Mouse (Mus musculus): ENCODE results near the gene Sfxn5. TPM values are rescaled to one million over a fixed set of nuclear protein-coding genes. Genes with fewer than 3 reads are reported as not detected.

The Sfxn5 gene
- polyA plus RNA-seq, 2 experiments, result 5.8 to 6.6 TPM

DNA sequence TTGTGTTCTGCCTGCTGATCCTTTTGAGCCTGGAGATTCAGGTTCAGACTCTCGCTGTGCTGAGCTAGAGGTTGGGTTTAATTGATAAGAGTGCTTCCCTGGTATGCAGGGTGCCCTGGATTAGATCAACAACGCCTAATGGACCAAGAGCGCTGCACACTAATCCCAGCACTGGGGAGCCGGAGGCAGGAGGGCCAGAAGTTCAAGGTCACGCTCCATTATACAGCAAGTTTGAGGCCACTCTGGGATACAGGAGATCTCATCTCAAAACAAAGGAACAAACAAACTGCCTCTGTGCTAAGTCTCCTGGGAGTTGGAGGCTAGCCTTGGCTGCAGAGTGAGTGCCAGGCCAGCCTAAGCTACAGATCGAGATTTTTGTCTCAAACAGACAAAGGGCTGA, 77.6 kb downstream of the Sfxn5 start:
- Histone ChIP-seq H3K4me2 (replicated peaks; ENCODE audit: low read depth, low read length, severe bottlenecking) (no peak overlapping the region), H3K9ac (ENCODE audit: low read depth, low read length, severe bottlenecking) (no peak overlapping the region), H3K27ac (replicated peaks; ENCODE audit: low read depth, low read length) (no peak overlapping the region), H3K4me3 (replicated peaks; ENCODE audit: low read length) (no peak overlapping the region), H3K9me3 (ENCODE audit: control insufficient read depth, low read length) (no peaks in the 10 kb centered on the region), H3K36me3 (ENCODE audit: control insufficient read depth, insufficient read depth, low read length) (no peaks in the 10 kb centered on the region), H3K27me3 (ENCODE audit: control insufficient read depth, insufficient read depth, low read length) (no peaks in the 10 kb centered on the region), H3K4me1 (ENCODE audit: control insufficient read depth, insufficient read depth, low read length) (no peaks in the 10 kb centered on the region)
- 74% methylated on average over 6 of the region's 6 CpGs for WGBS
- no peak for TF ChIP-seq POLR2A (IDR thresholded peaks at IDR 0.05; ENCODE audit: borderline replicate concordance, extremely low read depth, insufficient read depth, insufficient read length)
- ATAC-seq (ENCODE audit: low FRiP score, low read depth), result no peak
- no peak for DNase-seq (ENCODE audit: low spot score)

DNA sequence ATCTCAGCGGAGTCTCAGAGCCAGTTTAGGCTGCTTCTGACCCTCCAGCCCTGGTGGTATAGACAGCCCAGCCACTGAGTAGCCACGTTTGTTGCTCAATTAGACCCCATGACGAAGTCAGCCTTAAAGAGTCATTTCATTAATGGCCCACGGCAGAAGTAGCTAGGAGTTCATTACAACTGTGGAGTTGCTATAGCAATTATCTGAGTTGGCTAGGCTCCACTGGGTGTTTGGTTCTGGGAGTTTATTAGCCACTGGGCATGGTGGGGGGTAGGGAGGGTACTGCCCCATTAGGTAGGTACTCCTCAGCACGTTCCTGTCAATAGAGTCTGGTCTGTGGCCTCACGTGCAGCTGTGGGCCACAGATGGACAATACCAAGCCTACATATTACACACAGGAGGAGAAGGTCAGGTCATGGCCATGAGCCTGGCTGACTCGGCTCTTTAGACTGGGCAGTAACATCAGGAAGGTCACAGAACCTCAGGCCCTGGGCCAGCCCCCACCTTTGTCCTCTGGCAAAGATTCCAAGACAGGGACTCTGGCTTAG, 79.2 kb downstream of the Sfxn5 start:
- DNase-seq (ENCODE audit: low spot score) (no peak), ATAC-seq (ENCODE audit: low FRiP score, low read depth) (no peak)
- Histone ChIP-seq H3K4me3 (replicated peaks; ENCODE audit: low read length) (no peak overlapping the region), H3K4me2 (replicated peaks; ENCODE audit: low read depth, low read length, severe bottlenecking) (no peak overlapping the region), H3K36me3 (ENCODE audit: control insufficient read depth, insufficient read depth, low read length) (no peaks in the 10 kb centered on the region), H3K27ac (replicated peaks; ENCODE audit: low read depth, low read length) (no peak overlapping the region), H3K9me3 (ENCODE audit: control insufficient read depth, low read length) (no peaks in the 10 kb centered on the region), H3K9ac (ENCODE audit: low read depth, low read length, severe bottlenecking) (no peak overlapping the region), H3K27me3 (ENCODE audit: control insufficient read depth, insufficient read depth, low read length) (no peaks in the 10 kb centered on the region), H3K4me1 (ENCODE audit: control insufficient read depth, insufficient read depth, low read length) (no peaks in the 10 kb centered on the region)
- 46% methylated on average over 7 of the region's 7 CpGs for whole genome bisulfite sequencing
- no peak for TF ChIP-seq POLR2A (IDR thresholded peaks at IDR 0.05; ENCODE audit: borderline replicate concordance, extremely low read depth, insufficient read depth, insufficient read length)

DNA sequence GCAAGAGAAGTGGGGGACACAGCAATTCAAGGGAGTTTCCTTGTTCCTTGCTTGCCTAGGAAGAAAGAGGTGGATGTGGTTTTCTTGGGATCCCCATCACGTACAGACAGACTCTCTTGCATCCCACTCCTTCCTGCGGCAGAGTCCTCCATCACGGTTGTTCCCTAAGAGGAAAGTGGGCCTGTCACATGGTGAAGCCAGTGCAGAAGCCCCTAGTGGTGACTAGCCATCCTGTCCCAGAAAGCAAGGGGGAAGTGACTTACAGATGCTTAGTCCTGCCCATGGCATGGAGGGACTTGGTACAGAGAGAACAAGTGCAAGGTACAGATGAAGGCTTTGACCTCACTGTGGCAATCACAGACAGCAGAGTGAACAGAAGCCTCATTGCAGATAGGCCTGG, 79.9 kb downstream of the Sfxn5 start:
- ATAC-seq (ENCODE audit: low FRiP score, low read depth) (no peak), DNase-seq (ENCODE audit: low spot score) (no peak)
- no peak overlapping the region for H3K9ac ChIP-seq (ENCODE audit: low read depth, low read length, severe bottlenecking)
- H3K36me3 ChIP-seq (ENCODE audit: control insufficient read depth, insufficient read depth, low read length), result no peaks in the 10 kb centered on the region
- H3K27ac ChIP-seq (replicated peaks; ENCODE audit: low read depth, low read length), result no peak overlapping the region
- WGBS, result 69% methylated on average over 3 of the region's 3 CpGs
- H3K4me3 ChIP-seq (replicated peaks; ENCODE audit: low read length), result no peak overlapping the region
- no peaks in the 10 kb centered on the region for H3K4me1 ChIP-seq (ENCODE audit: control insufficient read depth, insufficient read depth, low read length)
- H3K9me3 ChIP-seq (ENCODE audit: control insufficient read depth, low read length), result no peaks in the 10 kb centered on the region
- no peak for TF ChIP-seq POLR2A (IDR thresholded peaks at IDR 0.05; ENCODE audit: borderline replicate concordance, extremely low read depth, insufficient read depth, insufficient read length)
- H3K4me2 ChIP-seq (replicated peaks; ENCODE audit: low read depth, low read length, severe bottlenecking), result no peak overlapping the region
- H3K27me3 ChIP-seq (ENCODE audit: control insufficient read depth, insufficient read depth, low read length), result no peaks in the 10 kb centered on the region

DNA sequence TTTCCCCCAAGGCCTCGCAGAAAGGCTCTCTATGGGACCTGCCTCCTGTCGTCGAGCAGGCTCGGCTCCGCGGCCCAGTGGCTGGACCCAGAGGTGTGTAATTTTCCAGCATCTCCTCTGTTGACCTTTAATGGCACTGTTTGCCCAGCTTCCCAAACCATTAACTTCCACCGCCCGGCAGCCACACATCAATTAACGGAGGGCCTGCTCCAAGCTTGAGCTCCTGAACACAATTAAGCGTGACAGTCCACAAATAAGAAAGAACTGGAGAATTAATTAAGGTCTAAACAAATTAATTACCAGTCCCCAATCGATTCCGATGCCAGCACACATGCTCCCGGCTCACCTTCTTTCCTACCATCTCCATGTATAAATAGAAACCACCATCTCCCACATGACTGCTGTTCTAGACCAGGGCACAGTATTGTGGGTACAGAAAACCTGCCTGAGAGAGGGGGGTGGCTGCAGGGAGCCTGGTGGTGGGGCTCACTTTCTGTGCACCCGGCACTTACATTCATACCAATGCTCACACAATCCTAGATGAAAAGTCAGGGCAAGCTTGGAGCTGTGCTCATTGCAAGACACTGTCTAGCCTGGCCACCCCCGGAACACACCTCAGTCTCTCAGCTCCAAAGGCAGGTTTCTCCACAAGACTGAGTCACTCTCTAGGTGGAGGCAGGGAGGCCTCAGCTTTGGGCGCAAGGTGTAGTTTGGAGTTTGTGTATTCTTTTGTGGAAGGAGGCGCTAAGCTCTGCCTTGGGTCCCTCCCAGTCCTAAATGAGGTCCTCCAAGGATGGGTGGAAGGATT, 80.8 kb downstream of the Sfxn5 start:
- Histone ChIP-seq H3K4me1 (ENCODE audit: control insufficient read depth, insufficient read depth, low read length) (no peaks in the 10 kb centered on the region), H3K4me3 (replicated peaks; ENCODE audit: low read length) (no peak overlapping the region), H3K36me3 (ENCODE audit: control insufficient read depth, insufficient read depth, low read length) (no peaks in the 10 kb centered on the region), H3K27me3 (ENCODE audit: control insufficient read depth, insufficient read depth, low read length) (no peaks in the 10 kb centered on the region), H3K9me3 (ENCODE audit: control insufficient read depth, low read length) (no peaks in the 10 kb centered on the region), H3K27ac (replicated peaks; ENCODE audit: low read depth, low read length) (no peak overlapping the region), H3K4me2 (replicated peaks; ENCODE audit: low read depth, low read length, severe bottlenecking) (no peak overlapping the region), H3K9ac (ENCODE audit: low read depth, low read length, severe bottlenecking) (no peak overlapping the region)
- WGBS, result 65% methylated on average over 17 of the region's 17 CpGs
- no peak for TF ChIP-seq POLR2A (IDR thresholded peaks at IDR 0.05; ENCODE audit: borderline replicate concordance, extremely low read depth, insufficient read depth, insufficient read length)
- ATAC-seq (ENCODE audit: low FRiP score, low read depth) (no peak), DNase-seq (ENCODE audit: low spot score) (no peak)

DNA sequence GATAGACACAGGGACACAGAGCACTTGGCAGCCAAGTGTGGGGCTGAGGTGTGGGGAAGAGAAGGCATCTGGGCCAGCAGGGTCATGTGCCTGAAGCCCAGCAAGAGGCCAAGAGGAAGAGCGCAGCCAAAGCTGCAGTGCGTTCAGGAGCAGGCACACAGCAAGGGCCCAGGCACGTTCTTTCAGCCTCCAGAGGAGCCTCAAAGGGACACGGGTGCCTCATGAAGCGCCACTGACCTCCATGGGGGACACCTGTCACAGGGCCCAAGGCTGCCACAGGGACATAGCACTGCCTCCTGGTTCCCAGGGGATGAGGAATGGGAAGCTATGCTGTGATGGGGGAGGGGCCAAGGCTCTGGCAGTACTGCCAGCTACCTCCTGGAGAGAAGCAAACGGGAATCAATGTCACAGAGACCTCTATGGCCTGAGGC, 82.4 kb downstream of the Sfxn5 start:
- TF ChIP-seq POLR2A (IDR thresholded peaks at IDR 0.05; ENCODE audit: borderline replicate concordance, extremely low read depth, insufficient read depth, insufficient read length), result no peak
- no peak overlapping the region for H3K9ac ChIP-seq (ENCODE audit: low read depth, low read length, severe bottlenecking)
- no peak overlapping the region for H3K27ac ChIP-seq (replicated peaks; ENCODE audit: low read depth, low read length)
- no peaks in the 10 kb centered on the region for H3K36me3 ChIP-seq (ENCODE audit: control insufficient read depth, insufficient read depth, low read length)
- no peaks in the 10 kb centered on the region for H3K27me3 ChIP-seq (ENCODE audit: control insufficient read depth, insufficient read depth, low read length)
- ATAC-seq (ENCODE audit: low FRiP score, low read depth) (no peak), DNase-seq (ENCODE audit: low spot score) (no peak)
- H3K9me3 ChIP-seq (ENCODE audit: control insufficient read depth, low read length), result no peaks in the 10 kb centered on the region
- no peaks in the 10 kb centered on the region for H3K4me1 ChIP-seq (ENCODE audit: control insufficient read depth, insufficient read depth, low read length)
- 22% methylated on average over 4 of the region's 6 CpGs for WGBS
- H3K4me3 ChIP-seq (replicated peaks; ENCODE audit: low read length), result no peak overlapping the region
- no peak overlapping the region for H3K4me2 ChIP-seq (replicated peaks; ENCODE audit: low read depth, low read length, severe bottlenecking)
